Mouse (Mus musculus): ENCODE data around the gene Apobec4. TPM values are rescaled to one million over a fixed set of nuclear protein-coding genes. Genes with fewer than 3 reads are reported as not detected.

The Apobec4 gene
- polyA plus RNA-seq, 1 experiment from 2014 or later, result not detected

Other genes with a start within 250 kb of the Apobec4 start
- 54.1 and 59.2 TPM in 2 replicates for gene Rgl1, start 15.8 kb downstream of the Apobec4 start, polyA plus RNA-seq (2015; fragmentation: Nextera tagmentation; extraction: Ambion mirVana)
- gene Arpc5, start 16.0 kb downstream of the Apobec4 start, polyA plus RNA-seq (2015; fragmentation: Nextera tagmentation; extraction: Ambion mirVana), result 198 and 202 TPM in 2 replicates
- gene Ncf2, start 49.6 kb downstream of the Apobec4 start, polyA plus RNA-seq (2015; fragmentation: Nextera tagmentation; extraction: Ambion mirVana), result 3.3 and 4.6 TPM in 2 replicates
- gene Smg7, start 152.1 kb downstream of the Apobec4 start, polyA plus RNA-seq (2015; fragmentation: Nextera tagmentation; extraction: Ambion mirVana), result 22.3 and 22.4 TPM in 2 replicates
- gene Nmnat2, start 204.4 kb downstream of the Apobec4 start, polyA plus RNA-seq (2015; fragmentation: Nextera tagmentation; extraction: Ambion mirVana), result 0.75 and 0.83 TPM in 2 replicates